Mouse (Mus musculus) embryo, embryonic 11 days (tissue): Measurements from ENCODE around the gene Olfr218.
"Not testable (repeated sequence)": the region's sequence is repeated elsewhere in the genome, so short reads cannot be mapped to it uniquely, and the experiment has no call there.

ENCODE experiments used
- DNase-seq: peaks from one replicate; pipeline ENCODE4 v3.0.0-alpha.2; 2015

Olfr218 gene

DNA sequence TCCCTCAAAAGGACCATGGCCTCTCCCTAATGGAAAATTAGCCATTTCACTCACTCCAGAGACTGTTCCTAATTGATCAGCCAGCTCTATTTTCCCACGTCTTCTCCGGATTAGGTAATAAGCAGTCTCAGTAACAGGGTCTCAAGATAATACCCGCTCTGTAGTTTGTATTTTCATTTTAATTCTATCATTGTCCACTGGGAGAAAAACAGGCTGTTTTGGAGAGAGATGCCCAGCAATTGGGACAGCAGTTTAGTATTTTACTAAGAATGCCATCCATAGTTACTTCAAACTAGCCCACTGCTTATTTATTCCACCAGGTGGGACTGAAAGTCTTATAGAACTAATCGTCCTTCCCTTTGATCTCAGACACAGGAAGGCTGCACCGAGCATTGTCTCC lies at the start of gene Olfr218:
Gene Olfr218, plus strand, starts transcription at position 301 of the 400 bp plus-strand sequence.
- DNase-seq = no peak

DNA sequence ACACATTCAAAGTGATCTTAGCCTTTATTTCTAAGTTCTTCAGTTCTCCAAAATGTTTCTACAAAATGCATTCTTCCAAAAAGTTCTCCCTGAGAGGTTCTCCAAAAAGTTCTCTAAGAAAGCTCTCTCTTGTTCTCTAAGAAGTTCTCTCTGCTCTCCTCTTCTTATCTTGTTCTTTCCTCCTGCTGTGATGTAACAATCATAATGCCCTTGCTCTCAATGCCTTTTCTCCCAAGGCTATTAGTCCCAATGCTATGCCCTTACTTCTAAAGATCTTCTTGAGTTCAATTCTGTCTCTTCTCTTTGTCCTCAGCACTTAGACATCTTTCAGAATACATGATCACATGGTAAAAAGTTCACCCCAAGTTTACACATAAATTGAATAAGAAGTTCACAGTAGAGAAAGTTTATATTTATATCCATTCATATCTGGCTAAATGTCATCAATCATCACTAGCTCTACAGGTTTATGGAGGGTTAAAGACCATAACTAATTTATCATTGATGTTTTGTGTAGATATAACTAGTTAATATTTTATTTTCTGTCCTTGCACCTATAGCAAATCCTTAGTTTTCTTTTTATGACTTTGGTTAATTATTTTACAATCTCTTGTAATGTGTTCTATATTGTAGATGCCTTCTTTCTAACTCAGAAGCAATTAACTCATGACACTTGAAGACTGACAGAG lies 23.3 kb upstream of the Olfr218 start:
- no peak for DNase-seq

DNA sequence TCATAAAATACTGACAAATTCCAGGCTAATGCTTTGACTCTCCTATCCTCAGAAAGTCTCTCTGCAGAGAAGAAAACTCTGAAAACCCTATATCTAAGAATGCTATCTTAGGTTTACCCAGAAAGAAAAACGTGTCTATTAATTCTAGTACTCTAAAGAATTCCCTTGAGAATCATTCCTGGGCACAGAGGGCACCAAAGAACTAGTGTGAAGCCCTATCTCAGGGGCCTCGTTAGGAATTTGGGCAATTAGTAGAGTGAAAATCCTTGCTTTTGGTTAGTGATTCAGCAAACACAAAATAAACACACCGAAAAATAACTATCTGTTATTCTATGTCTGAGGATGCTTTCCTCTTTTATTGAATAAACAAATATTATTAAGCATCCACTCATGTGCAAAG lies 7.1 kb upstream of the Olfr218 start, which contains the start of gene Olfr1406:
Gene Olfr1406, minus strand, starts transcription at position 101 of the 400 bp plus-strand sequence.
- no peak for DNase-seq

DNA sequence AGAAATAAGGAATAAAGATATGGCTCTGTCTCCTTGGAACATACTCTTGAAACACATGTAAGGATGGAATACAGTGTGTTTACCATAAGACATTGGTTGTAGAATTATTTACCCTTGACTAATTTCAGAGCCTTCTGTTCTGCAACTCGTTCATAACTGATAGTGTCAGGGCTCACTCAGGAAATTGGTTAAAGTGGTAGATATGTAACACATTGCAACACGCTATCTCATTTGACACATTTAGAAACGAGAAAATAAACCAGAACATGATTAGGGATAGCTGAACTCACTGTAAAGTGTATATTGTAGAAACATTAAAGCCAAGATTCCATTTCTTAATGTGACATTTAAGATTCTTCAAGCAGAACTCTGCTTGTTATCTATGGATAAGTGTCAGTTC lies 5.5 kb upstream of the Olfr218 start:
- no peak for DNase-seq

DNA sequence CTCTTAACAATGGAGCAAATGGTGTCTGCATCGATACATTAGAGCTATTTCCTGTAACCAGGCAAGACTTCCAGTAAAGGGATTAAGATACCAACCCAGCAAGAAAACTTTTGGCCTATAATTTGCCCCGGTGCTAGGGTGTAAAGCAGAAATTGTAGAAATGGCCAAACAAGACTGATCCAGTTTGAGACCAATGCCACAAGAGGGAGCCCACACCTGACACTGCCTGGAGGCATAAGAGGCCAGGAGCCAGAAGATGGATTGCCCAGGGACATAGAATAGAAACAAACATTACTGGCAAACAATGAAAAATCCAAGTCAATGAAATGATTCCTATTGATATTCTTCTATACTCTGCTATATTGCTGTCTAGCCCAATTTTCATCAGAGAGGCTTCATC lies 1.2 kb upstream of the Olfr218 start:
- DNase-seq = no peak

DNA sequence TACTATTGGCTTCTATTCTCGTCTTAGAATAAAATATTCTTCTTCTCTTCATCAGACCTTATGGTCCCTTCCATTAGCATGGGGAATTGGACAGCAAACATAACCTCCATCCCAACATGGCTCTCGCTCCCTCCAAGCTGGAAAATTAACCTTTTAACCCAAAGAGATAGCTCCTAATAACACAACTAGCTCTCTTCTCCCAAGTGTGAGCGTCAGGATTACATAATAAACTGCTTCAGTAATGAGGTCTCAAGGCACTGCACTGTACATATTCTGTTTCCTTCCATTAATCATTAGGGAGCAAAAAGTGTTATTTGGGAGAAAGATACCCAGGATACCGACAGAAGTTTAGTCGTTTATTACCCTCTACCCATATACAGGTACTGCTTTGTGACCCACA lies 14.5 kb downstream of the Olfr218 start, which contains the start of gene Olfr1404:
Gene Olfr1404, plus strand, starts transcription at position 301 of the 400 bp plus-strand sequence.
- no peak for DNase-seq

DNA sequence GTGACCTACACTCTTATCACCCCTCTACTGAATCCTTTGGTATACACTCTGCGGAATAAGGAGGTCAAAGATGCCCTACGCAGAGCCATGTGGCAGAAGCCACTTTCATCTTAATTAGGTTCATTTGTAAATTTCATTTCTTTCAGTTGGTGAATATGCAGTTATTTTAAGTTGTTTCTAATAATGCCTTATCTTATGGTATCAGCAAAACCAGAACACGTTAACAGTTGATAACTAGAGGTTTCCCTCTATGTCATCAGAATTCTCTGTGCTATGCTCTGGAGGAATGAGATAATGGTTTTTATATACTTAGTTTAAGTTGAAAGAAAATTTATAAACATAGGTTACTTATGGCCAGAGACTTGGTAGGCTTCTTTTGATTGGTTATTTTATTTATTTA lies 18.9 kb downstream of the Olfr218 start:
- DNase-seq = no peak

DNA sequence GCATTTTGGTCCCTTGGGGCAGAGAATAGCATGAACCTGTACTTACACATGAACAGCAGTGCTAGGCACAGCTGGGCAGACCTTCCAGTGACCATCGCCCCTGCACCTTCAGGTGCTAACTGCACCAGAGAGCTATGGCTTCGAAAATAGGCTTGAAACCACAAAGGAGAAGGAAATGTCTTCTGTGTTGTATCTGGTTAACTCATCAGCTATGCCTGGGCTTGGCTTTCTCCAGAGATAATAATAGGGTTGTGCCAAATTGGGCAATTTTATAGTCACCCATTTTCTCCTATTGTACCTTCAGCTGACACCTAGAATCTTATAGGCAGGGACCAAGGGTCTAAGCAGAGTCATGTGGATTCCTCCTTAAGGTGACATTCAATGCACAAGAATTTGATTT lies 29.5 kb downstream of the Olfr218 start, which contains the start of gene Fcer1a:
Gene Fcer1a, minus strand, starts transcription at position 134 of the 400 bp plus-strand sequence.
- no peak for DNase-seq

DNA sequence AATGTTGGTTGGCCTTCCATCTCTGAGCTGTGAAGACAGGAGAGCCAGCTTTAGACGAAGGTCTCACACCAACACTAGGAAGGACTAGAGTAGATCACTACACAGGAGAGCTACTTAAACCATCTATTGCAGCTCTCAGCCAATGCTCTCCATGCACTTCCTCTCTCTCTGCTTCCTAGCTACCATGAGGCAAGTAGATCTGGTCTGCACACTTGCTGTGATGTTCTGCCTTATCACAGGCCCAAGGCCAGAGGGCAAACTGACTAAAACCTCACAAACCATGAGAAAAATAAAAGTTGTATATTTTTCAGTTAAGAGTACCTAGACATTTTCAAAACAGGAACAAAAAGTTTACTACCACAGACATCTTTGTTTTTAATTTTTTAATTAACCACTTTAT lies 39.4 kb downstream of the Olfr218 start:
- DNase-seq = not testable (repeated sequence)

DNA sequence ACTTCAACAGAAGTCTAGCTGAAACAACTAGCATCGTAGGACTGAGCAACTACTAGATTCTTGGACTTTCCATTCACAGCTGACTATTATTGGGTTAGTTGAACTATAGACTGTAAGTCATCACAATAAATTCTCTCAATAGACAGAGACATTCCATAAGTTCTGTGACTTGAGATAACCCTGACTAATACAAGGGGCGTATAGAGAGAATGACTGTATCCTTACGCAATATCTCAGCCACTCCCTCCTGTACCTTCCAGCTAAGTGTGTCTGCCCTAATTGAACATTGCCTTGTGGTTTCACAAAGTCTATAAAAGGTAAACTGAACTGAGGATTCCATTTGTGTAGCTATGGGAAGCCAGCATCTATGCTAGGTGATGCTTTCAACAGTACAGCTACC lies 52.3 kb downstream of the Olfr218 start:
- DNase-seq = no peak
